Mouse (Mus musculus) kidney, postnatal 0 days (tissue): ENCODE measurements around the gene Il17rd. TPM values are rescaled to one million over a fixed set of nuclear protein-coding genes. Genes with fewer than 3 reads are reported as not detected.

Experiments
- ATAC-seq: fragments of 200-750 bp; cut with Nextera tagmentation; replicated peaks from 2 replicates; pipeline ENCODE4 v1.8.0; 2017; ENCODE audit warnings: low read depth, moderate number of reproducible peaks, moderate TSS enrichment, moderate library complexity; ENCODE audit not compliant: low FRiP score
- DNase-seq: peaks from one replicate; pipeline ENCODE4 v3.0.0-alpha.2; 2016; ENCODE audit warnings: low spot score
- H3K27ac ChIP-seq: fragments of 300-500 bp; sonication (generic); 2 replicates; pipeline ENCODE4 v1.5.1; 2014; ENCODE audit warnings: mild to moderate bottlenecking
- H3K27me3 ChIP-seq: fragments of 300-500 bp; sonication (generic); 2 replicates; pipeline ENCODE4 v1.6.1; 2014; ENCODE audit warnings: low read length, mixed read lengths; ENCODE audit not compliant: insufficient read depth
- H3K36me3 ChIP-seq: fragments of 300-500 bp; sonication (generic); 2 replicates; pipeline ENCODE4 v1.6.1; 2014; ENCODE audit warnings: low read length, mixed read lengths; ENCODE audit not compliant: insufficient read depth
- H3K4me1 ChIP-seq: fragments of 300-500 bp; sonication (generic); replicated peaks from 2 replicates; pipeline ENCODE4 v1.6.1; 2014; ENCODE audit warnings: antibody characterized with exemption, low read length, mixed read lengths; ENCODE audit not compliant: insufficient read depth
- H3K4me2 ChIP-seq: fragments of 300-500 bp; sonication (generic); 2 replicates; pipeline ENCODE4 v1.6.1; 2014; ENCODE audit warnings: mild to moderate bottlenecking, low read length, moderate library complexity, mixed read lengths
- H3K4me3 ChIP-seq: fragments of 300-500 bp; sonication (generic); replicated peaks from 2 replicates; pipeline ENCODE4 v1.5.1; 2014; ENCODE audit warnings: low read depth, low read length
- H3K9ac ChIP-seq: fragments of 300-500 bp; sonication (generic); 2 replicates; pipeline ENCODE4 v1.6.1; 2014; ENCODE audit warnings: low read depth, low read length
- H3K9me3 ChIP-seq: fragments of 300-500 bp; sonication (generic); replicated peaks from 2 replicates; pipeline ENCODE4 v1.6.1; 2016; ENCODE audit warnings: low read length, inconsistent platforms, mixed read lengths
- CTCF ChIP-seq: IDR thresholded peaks from 2 replicates; pipeline ENCODE4 v1.5.1; 2016; ENCODE audit warnings: antibody characterized with exemption, low read depth, mild to moderate bottlenecking, moderate library complexity
- WGBS: fragments of 180-500 bp; shearing (Covaris S2); extraction: QIAGEN DNeasy Blood & Tissue Kit; methylation state at CpG from one replicate; pipeline ENCODE4 v1.1.7; 2014; 5-methylcytosine and 5-hydroxymethylcytosine counted together
- polyA plus RNA-seq: library from polyadenylated mRNA; unstranded; fragments of >200 nt; fragmentation: Nextera tagmentation; extraction: Ambion mirVana; gene quantifications from 2 replicates; pipeline ENCODE4 v1.2.1, GENCODE M21; 2015

Il17rd gene
- polyA plus RNA-seq, 1 experiment from 2014 or later: 3.9 TPM

GRCm38 (mm10) chr14:27067866-27068271 lies 29.1 kb downstream of the Il17rd start:
- Histone ChIP-seq H3K9me3 (no peaks in the 10 kb centered on the region), H3K36me3 (no peaks in the 10 kb centered on the region), H3K4me2 (no peak overlapping the region), H3K4me3 (no peak overlapping the region), H3K27me3 (no peaks in the 10 kb centered on the region), H3K27ac (no peak overlapping the region; the same call in 1 of the 2 replicates), H3K4me1 (peaks cover 31% of the 10 kb centered on the region), H3K9ac (no peak overlapping the region)
- 46% methylated on average over 6 of the region's 6 CpGs for WGBS
- TF ChIP-seq CTCF: no peak
- ATAC-seq: no peak
- DNase-seq: no peak

- no peak overlapping the region for H3K9ac ChIP-seq
- no peak overlapping the region for H3K4me3 ChIP-seq
- H3K4me2 ChIP-seq: no peak overlapping the region
- no peaks in the 10 kb centered on the region for H3K27me3 ChIP-seq
- ATAC-seq: no peak
- H3K9me3 ChIP-seq: no peaks in the 10 kb centered on the region
- TF ChIP-seq CTCF: no peak
- DNase-seq: no peak
- H3K4me1 ChIP-seq: peaks cover 43% of the 10 kb centered on the region
- no peaks in the 10 kb centered on the region for H3K36me3 ChIP-seq
- H3K27ac ChIP-seq: 0 out of 2 replicates have a peak overlapping the region, but pooled peaks have one; percentile 3
- 40% methylated on average over 8 of the region's 8 CpGs for WGBS
These were observed 30.8 kb downstream of the Il17rd start for GRCm38 (mm10) chr14:27069434-27070097.

- Histone ChIP-seq H3K4me3 (no peak overlapping the region), H3K27ac (0 out of 2 replicates have a peak overlapping the region, but pooled peaks have one; percentile 3), H3K9me3 (no peaks in the 10 kb centered on the region), H3K4me1 (peaks cover 49% of the 10 kb centered on the region), H3K4me2 (no peak overlapping the region), H3K27me3 (no peaks in the 10 kb centered on the region), H3K36me3 (no peaks in the 10 kb centered on the region), H3K9ac (no peak overlapping the region)
- ATAC-seq: no peak
- no peak for TF ChIP-seq CTCF
- no peak for DNase-seq
- 31% methylated on average over 3 of the region's 3 CpGs for WGBS
These were observed 31.4 kb downstream of the Il17rd start for GRCm38 (mm10) chr14:27070128-27070527.

- H3K27me3 ChIP-seq: no peaks in the 10 kb centered on the region
- no peaks in the 10 kb centered on the region for H3K9me3 ChIP-seq
- no peak overlapping the region for H3K4me3 ChIP-seq
- H3K9ac ChIP-seq: no peak overlapping the region
- no peaks in the 10 kb centered on the region for H3K36me3 ChIP-seq
- ATAC-seq: peak; percentile 65
- WGBS: 16% methylated on average over 9 of the region's 9 CpGs
- no peak for TF ChIP-seq CTCF
- H3K27ac ChIP-seq: 0 out of 2 replicates have a peak overlapping the region, but pooled peaks have one; percentile 3
- DNase-seq: no peak
- H3K4me1 ChIP-seq: peaks cover 49% of the 10 kb centered on the region
- H3K4me2 ChIP-seq: no peak overlapping the region
These were observed 32.0 kb downstream of the Il17rd start for GRCm38 (mm10) chr14:27070758-27071157.

- peaks cover 40% of the 10 kb centered on the region for H3K4me1 ChIP-seq
- H3K27ac ChIP-seq: no peak overlapping the region; the same call in 1 of the 2 replicates
- no peaks in the 10 kb centered on the region for H3K9me3 ChIP-seq
- no peak overlapping the region for H3K9ac ChIP-seq
- DNase-seq: no peak
- WGBS: 19% methylated on average over 3 of the region's 3 CpGs
- ATAC-seq: peak; percentile 47
- no peak for TF ChIP-seq CTCF
- no peaks in the 10 kb centered on the region for H3K36me3 ChIP-seq
- no peak overlapping the region for H3K4me2 ChIP-seq
- no peaks in the 10 kb centered on the region for H3K27me3 ChIP-seq
- no peak overlapping the region for H3K4me3 ChIP-seq
These were observed 33.2 kb downstream of the Il17rd start for GRCm38 (mm10) chr14:27071985-27072384.

GRCm38 (mm10) chr14:27075084-27075483 lies 36.3 kb downstream of the Il17rd start:
- Histone ChIP-seq H3K36me3 (no peaks in the 10 kb centered on the region), H3K9ac (no peak overlapping the region), H3K4me2 (no peak overlapping the region), H3K27me3 (no peaks in the 10 kb centered on the region), H3K27ac (no peak overlapping the region), H3K9me3 (no peaks in the 10 kb centered on the region), H3K4me1 (peaks cover 33% of the 10 kb centered on the region; the same call in 1 of the 2 replicates), H3K4me3 (no peak overlapping the region)
- ATAC-seq: no peak
- WGBS: 54% methylated on average over 6 of the region's 6 CpGs
- TF ChIP-seq CTCF: no peak
- DNase-seq: no peak
